Mouse (Mus musculus): ENCODE measurements around the gene Gm20604. TPM values are rescaled to one million over a fixed set of nuclear protein-coding genes. Genes with fewer than 3 reads are reported as not detected.

Gm20604 gene
- polyA plus RNA-seq, 1 experiment from 2014 or later, result 19.1 TPM

GRCm38 (mm10) chr12:102733381-102733780, 25.1 kb downstream of the Gm20604 start:
- DNase-seq (ENCODE audit: low spot score) (no peak), ATAC-seq (replicated peaks; ENCODE audit: low FRiP score) (no peak; the same call in 1 of the 2 replicates)
- H3K9ac ChIP-seq (ENCODE audit: low read depth, low read length), result no peak overlapping the region
- 5% methylated on average over 4 of the region's 5 CpGs for WGBS
- no peak overlapping the region for H3K4me2 ChIP-seq
- no peak overlapping the region for H3K27ac ChIP-seq (ENCODE audit: low read depth, low read length)
- peaks cover 15% of the 10 kb centered on the region for H3K4me1 ChIP-seq (replicated peaks; ENCODE audit: control insufficient read depth, insufficient read depth, low read length)
- H3K9me3 ChIP-seq (ENCODE audit: control insufficient read depth, low read length), result no peaks in the 10 kb centered on the region
- no peaks in the 10 kb centered on the region for H3K36me3 ChIP-seq (ENCODE audit: control insufficient read depth, insufficient read depth, low read length)
- no peak overlapping the region for H3K4me3 ChIP-seq (ENCODE audit: low read depth, low read length)
- no peaks in the 10 kb centered on the region for H3K27me3 ChIP-seq (replicated peaks; ENCODE audit: control insufficient read depth, insufficient read depth, low read length)

- peak; percentile 6; the same call in 1 of the 2 replicates for ATAC-seq (replicated peaks; ENCODE audit: low FRiP score)
- Histone ChIP-seq H3K4me3 (ENCODE audit: low read depth, low read length) (no peak overlapping the region), H3K4me1 (replicated peaks; ENCODE audit: control insufficient read depth, insufficient read depth, low read length) (peaks cover 15% of the 10 kb centered on the region), H3K36me3 (ENCODE audit: control insufficient read depth, insufficient read depth, low read length) (no peaks in the 10 kb centered on the region), H3K9ac (ENCODE audit: low read depth, low read length) (0 out of 2 replicates have a peak overlapping the region, but pooled peaks have one; percentile 14), H3K27ac (ENCODE audit: low read depth, low read length) (peak overlapping the region; percentile 38; the same call in 1 of the 2 replicates), H3K9me3 (ENCODE audit: control insufficient read depth, low read length) (no peaks in the 10 kb centered on the region), H3K27me3 (replicated peaks; ENCODE audit: control insufficient read depth, insufficient read depth, low read length) (no peaks in the 10 kb centered on the region), H3K4me2 (peak overlapping the region; percentile 58)
- no peak for DNase-seq (ENCODE audit: low spot score)
- WGBS, result 49% methylated on average over 16 of the region's 16 CpGs
Observed at GRCm38 (mm10) chr12:102730798-102731619, 27.5 kb downstream of the Gm20604 start.

GRCm38 (mm10) chr12:102729855-102730797, 28.3 kb downstream of the Gm20604 start:
- Histone ChIP-seq H3K36me3 (ENCODE audit: control insufficient read depth, insufficient read depth, low read length) (no peaks in the 10 kb centered on the region), H3K4me2 (peak overlapping the region; percentile 58), H3K4me1 (replicated peaks; ENCODE audit: control insufficient read depth, insufficient read depth, low read length) (peaks cover 15% of the 10 kb centered on the region), H3K9me3 (ENCODE audit: control insufficient read depth, low read length) (no peaks in the 10 kb centered on the region), H3K27me3 (replicated peaks; ENCODE audit: control insufficient read depth, insufficient read depth, low read length) (no peaks in the 10 kb centered on the region), H3K27ac (ENCODE audit: low read depth, low read length) (peak overlapping the region; percentile 38; the same call in 1 of the 2 replicates), H3K9ac (ENCODE audit: low read depth, low read length) (0 out of 2 replicates have a peak overlapping the region, but pooled peaks have one; percentile 14), H3K4me3 (ENCODE audit: low read depth, low read length) (peak overlapping the region; percentile 20)
- ATAC-seq (replicated peaks; ENCODE audit: low FRiP score), result peak; percentile 92
- peak; percentile 78 for DNase-seq (ENCODE audit: low spot score)
- WGBS, result 37% methylated on average over 26 of the region's 26 CpGs

GRCm38 (mm10) chr12:102725761-102726175, 32.7 kb downstream of the Gm20604 start:
- Histone ChIP-seq H3K4me1 (replicated peaks; ENCODE audit: control insufficient read depth, insufficient read depth, low read length) (peaks cover 8% of the 10 kb centered on the region), H3K4me3 (ENCODE audit: low read depth, low read length) (no peak overlapping the region), H3K9me3 (ENCODE audit: control insufficient read depth, low read length) (no peaks in the 10 kb centered on the region), H3K27me3 (replicated peaks; ENCODE audit: control insufficient read depth, insufficient read depth, low read length) (no peaks in the 10 kb centered on the region), H3K36me3 (ENCODE audit: control insufficient read depth, insufficient read depth, low read length) (no peaks in the 10 kb centered on the region), H3K27ac (ENCODE audit: low read depth, low read length) (no peak overlapping the region), H3K4me2 (no peak overlapping the region), H3K9ac (ENCODE audit: low read depth, low read length) (no peak overlapping the region)
- ATAC-seq (replicated peaks; ENCODE audit: low FRiP score), result no peak
- no peak for DNase-seq (ENCODE audit: low spot score)
- WGBS, result 60% methylated on average over 7 of the region's 7 CpGs

GRCm38 (mm10) chr12:102725146-102725545, 33.3 kb downstream of the Gm20604 start:
- Histone ChIP-seq H3K4me2 (no peak overlapping the region), H3K27me3 (replicated peaks; ENCODE audit: control insufficient read depth, insufficient read depth, low read length) (no peaks in the 10 kb centered on the region), H3K27ac (ENCODE audit: low read depth, low read length) (no peak overlapping the region), H3K9me3 (ENCODE audit: control insufficient read depth, low read length) (no peaks in the 10 kb centered on the region), H3K9ac (ENCODE audit: low read depth, low read length) (no peak overlapping the region), H3K4me3 (ENCODE audit: low read depth, low read length) (no peak overlapping the region), H3K4me1 (replicated peaks; ENCODE audit: control insufficient read depth, insufficient read depth, low read length) (peaks cover 3% of the 10 kb centered on the region; the same call in 1 of the 2 replicates), H3K36me3 (ENCODE audit: control insufficient read depth, insufficient read depth, low read length) (no peaks in the 10 kb centered on the region)
- 88% methylated on average over 6 of the region's 6 CpGs for WGBS
- ATAC-seq (replicated peaks; ENCODE audit: low FRiP score), result no peak
- DNase-seq (ENCODE audit: low spot score), result no peak

- DNase-seq (ENCODE audit: low spot score) (no peak), ATAC-seq (replicated peaks; ENCODE audit: low FRiP score) (no peak)
- Histone ChIP-seq H3K9me3 (ENCODE audit: control insufficient read depth, low read length) (no peaks in the 10 kb centered on the region), H3K27me3 (replicated peaks; ENCODE audit: control insufficient read depth, insufficient read depth, low read length) (no peaks in the 10 kb centered on the region), H3K4me2 (no peak overlapping the region), H3K36me3 (ENCODE audit: control insufficient read depth, insufficient read depth, low read length) (no peaks in the 10 kb centered on the region), H3K4me1 (replicated peaks; ENCODE audit: control insufficient read depth, insufficient read depth, low read length) (no peaks in the 10 kb centered on the region), H3K4me3 (ENCODE audit: low read depth, low read length) (no peak overlapping the region), H3K9ac (ENCODE audit: low read depth, low read length) (no peak overlapping the region), H3K27ac (ENCODE audit: low read depth, low read length) (no peak overlapping the region)
- WGBS, result 67% methylated on average over 6 of the region's 6 CpGs
Observed at GRCm38 (mm10) chr12:102723861-102724260, 34.6 kb downstream of the Gm20604 start.

- Histone ChIP-seq H3K4me3 (ENCODE audit: low read depth, low read length) (no peak overlapping the region), H3K27me3 (replicated peaks; ENCODE audit: control insufficient read depth, insufficient read depth, low read length) (no peaks in the 10 kb centered on the region), H3K4me2 (no peak overlapping the region), H3K36me3 (ENCODE audit: control insufficient read depth, insufficient read depth, low read length) (no peaks in the 10 kb centered on the region), H3K4me1 (replicated peaks; ENCODE audit: control insufficient read depth, insufficient read depth, low read length) (no peaks in the 10 kb centered on the region), H3K9me3 (ENCODE audit: control insufficient read depth, low read length) (no peaks in the 10 kb centered on the region), H3K9ac (ENCODE audit: low read depth, low read length) (no peak overlapping the region), H3K27ac (ENCODE audit: low read depth, low read length) (no peak overlapping the region)
- DNase-seq (ENCODE audit: low spot score), result no peak
- 80% methylated on average over 8 of the region's 8 CpGs for WGBS
- no peak for ATAC-seq (replicated peaks; ENCODE audit: low FRiP score)
Observed at GRCm38 (mm10) chr12:102722966-102723365, 35.5 kb downstream of the Gm20604 start.

GRCm38 (mm10) chr12:102722451-102722850, 36.0 kb downstream of the Gm20604 start:
- H3K4me3 ChIP-seq (ENCODE audit: low read depth, low read length), result no peak overlapping the region
- no peak overlapping the region for H3K27ac ChIP-seq (ENCODE audit: low read depth, low read length)
- WGBS, result 74% methylated on average over 11 of the region's 11 CpGs
- no peaks in the 10 kb centered on the region for H3K4me1 ChIP-seq (replicated peaks; ENCODE audit: control insufficient read depth, insufficient read depth, low read length)
- no peak overlapping the region for H3K4me2 ChIP-seq
- H3K27me3 ChIP-seq (replicated peaks; ENCODE audit: control insufficient read depth, insufficient read depth, low read length), result no peaks in the 10 kb centered on the region
- DNase-seq (ENCODE audit: low spot score), result no peak
- H3K9ac ChIP-seq (ENCODE audit: low read depth, low read length), result no peak overlapping the region
- H3K36me3 ChIP-seq (ENCODE audit: control insufficient read depth, insufficient read depth, low read length), result no peaks in the 10 kb centered on the region
- no peak for ATAC-seq (replicated peaks; ENCODE audit: low FRiP score)
- no peaks in the 10 kb centered on the region for H3K9me3 ChIP-seq (ENCODE audit: control insufficient read depth, low read length)

All from liver, embryonic 11.5 days (tissue).